Mouse (Mus musculus): Measurements from ENCODE around the gene Wipf3. TPM values are rescaled to one million over a fixed set of nuclear protein-coding genes. Genes with fewer than 3 reads are reported as not detected.
A peak's percentile ranks its signal among the peaks of the same experiment; 100 is the strongest.

Wipf3 gene
- polyA plus RNA-seq, 1 experiment: not detected

DNA sequence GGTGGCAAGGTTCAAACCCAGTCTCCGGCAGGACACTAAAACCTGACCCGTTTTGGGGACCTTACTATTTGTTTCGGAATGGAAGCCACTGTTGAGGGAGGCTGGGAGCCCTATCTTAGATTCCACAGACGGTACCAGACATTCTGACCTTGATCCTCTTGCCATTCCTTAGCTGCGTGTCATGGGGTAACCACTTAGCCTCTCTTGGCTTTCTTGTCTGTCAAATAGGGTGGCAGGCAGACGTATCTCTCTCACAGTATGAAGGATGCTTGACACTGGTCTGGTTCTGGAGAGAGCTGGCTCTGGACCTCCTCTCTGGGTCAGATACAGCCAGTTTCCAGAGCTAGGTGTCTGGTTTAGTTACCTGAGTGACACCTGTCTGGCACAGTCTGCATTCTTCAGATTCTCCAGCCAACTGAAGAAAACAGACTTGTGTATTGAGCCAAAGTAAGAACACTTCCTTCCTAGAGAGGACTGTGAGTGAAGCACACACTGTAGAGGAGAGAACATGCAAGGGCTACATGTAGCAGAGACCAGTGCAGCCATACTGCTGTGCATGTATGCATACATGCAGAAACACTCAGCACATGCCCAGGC, 56.7 kb downstream of the Wipf3 start:
- no peaks in the 10 kb centered on the region for H3K4me1 ChIP-seq (ENCODE audit: control insufficient read depth, insufficient read depth, low read length)
- no peak overlapping the region for H3K27ac ChIP-seq (ENCODE audit: insufficient read depth, low read length)
- TF ChIP-seq POLR2A (IDR thresholded peaks at IDR 0.05; ENCODE audit: low read depth, low read length) (no peak), CTCF (IDR thresholded peaks at IDR 0.05; ENCODE audit: borderline replicate concordance, insufficient read depth, low read length) (no peak)
- no peak overlapping the region for H3K4me3 ChIP-seq (ENCODE audit: insufficient read depth, low read length)

DNA sequence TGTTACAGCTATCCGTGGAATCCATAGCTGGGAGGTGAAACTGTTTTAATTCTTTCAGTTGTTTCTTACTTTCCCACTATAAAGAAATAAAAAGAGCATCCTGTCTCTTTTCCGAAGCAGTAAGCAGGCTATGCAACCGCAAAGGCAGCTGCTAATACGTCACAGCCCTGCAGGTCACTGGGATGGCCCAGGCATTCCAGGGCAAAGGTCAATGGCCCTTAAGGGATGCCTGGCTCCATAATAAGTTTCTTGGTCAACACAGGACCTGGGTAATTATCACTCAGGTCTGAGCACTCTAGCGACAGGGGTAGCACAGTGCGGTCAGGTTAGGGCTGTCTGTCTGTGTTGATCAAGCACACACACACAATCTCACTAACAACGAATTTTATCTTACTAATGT, 61.7 kb downstream of the Wipf3 start:
- no peak for TF ChIP-seq POLR2A (IDR thresholded peaks at IDR 0.05; ENCODE audit: low read depth, low read length)
- TF ChIP-seq CTCF (IDR thresholded peaks at IDR 0.05; ENCODE audit: borderline replicate concordance, insufficient read depth, low read length): no peak
- H3K4me1 ChIP-seq (ENCODE audit: control insufficient read depth, insufficient read depth, low read length): no peaks in the 10 kb centered on the region
- H3K27ac ChIP-seq (ENCODE audit: insufficient read depth, low read length): no peak overlapping the region
- no peak overlapping the region for H3K4me3 ChIP-seq (ENCODE audit: insufficient read depth, low read length)

DNA sequence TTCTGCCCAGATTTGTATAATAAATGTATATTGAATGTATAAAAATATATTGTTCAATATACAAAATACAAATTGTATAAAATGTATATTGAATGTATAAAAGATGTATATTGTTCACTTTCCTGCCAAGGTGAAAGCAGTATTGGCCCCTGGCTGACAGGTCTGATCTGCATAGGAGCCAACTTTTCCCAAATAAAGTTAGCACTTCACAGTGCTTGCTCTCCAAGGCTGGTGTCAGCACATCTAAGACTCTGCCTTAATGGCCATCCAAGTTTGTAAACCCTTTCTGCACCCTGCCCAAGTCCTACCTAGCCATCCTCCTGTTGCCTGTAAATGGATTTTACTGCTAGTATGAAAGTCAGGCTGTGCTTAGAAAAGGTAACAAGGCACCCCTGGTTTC, 64.7 kb downstream of the Wipf3 start:
- Histone ChIP-seq H3K27ac (ENCODE audit: insufficient read depth, low read length) (no peak overlapping the region), H3K4me1 (ENCODE audit: control insufficient read depth, insufficient read depth, low read length) (no peaks in the 10 kb centered on the region), H3K4me3 (ENCODE audit: insufficient read depth, low read length) (no peak overlapping the region)
- TF ChIP-seq CTCF (IDR thresholded peaks at IDR 0.05; ENCODE audit: borderline replicate concordance, insufficient read depth, low read length): no peak
- no peak for TF ChIP-seq POLR2A (IDR thresholded peaks at IDR 0.05; ENCODE audit: low read depth, low read length)

DNA sequence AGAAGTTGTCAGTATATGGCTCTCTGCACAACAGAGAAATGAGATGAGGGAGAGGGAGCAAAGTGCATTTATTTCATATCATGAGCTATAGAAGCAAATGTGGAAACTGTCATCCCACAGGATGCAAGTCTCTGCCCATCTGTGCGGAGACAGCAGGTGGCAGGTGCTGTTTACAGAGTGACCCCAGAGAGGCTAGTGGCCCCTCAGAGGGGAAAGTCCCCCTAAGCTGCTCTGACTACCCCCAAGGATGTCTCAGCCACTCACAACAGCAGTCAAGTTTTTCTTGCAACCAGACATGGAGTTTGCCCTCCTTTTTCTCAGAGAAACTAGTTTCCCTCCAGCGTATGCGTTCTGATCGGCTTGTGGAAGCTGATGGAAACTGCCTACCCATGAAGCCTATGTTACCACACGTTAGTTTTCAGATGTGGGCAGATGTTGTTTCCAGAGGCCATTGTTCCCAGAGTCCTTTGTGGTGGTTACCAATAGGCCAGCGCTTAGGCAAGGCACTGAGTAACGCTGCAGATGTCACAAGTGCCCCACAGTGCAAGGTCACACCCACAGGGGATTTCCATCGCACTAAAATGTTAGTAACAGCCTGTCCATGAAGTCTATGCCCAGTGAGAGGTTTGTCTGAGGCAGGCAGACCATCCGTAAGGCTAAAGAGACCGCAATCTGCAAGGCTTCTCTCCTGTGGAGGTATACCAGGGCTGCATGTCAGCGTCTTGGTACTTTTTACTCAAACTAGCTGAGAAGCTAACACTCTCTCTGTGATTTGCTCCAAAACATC, 65.4 kb downstream of the Wipf3 start:
- H3K4me3 ChIP-seq (ENCODE audit: insufficient read depth, low read length): no peak overlapping the region
- no peak for TF ChIP-seq CTCF (IDR thresholded peaks at IDR 0.05; ENCODE audit: borderline replicate concordance, insufficient read depth, low read length)
- TF ChIP-seq POLR2A (IDR thresholded peaks at IDR 0.05; ENCODE audit: low read depth, low read length): no peak

DNA sequence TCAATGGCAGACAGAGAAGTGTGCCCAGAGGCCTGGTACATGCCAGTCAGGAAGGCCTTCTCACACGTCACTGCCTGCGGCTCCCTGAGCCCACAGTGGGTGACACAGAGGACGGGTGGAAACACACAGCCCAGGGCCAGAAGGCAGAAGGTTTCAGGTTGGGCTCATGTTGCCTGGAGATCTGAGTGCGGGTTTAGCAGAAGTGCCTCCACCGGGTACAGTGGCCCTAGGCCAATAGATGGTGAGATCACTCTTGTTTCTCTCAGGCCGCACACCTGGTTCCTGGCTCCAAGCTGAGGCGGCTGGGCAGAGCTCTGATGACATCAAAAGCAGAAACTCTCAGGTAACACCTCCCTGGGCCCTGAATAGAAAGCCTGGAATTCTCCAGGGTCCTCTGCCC, 66.8 kb downstream of the Wipf3 start:
- TF ChIP-seq POLR2A (IDR thresholded peaks at IDR 0.05; ENCODE audit: low read depth, low read length) (no peak), CTCF (IDR thresholded peaks at IDR 0.05; ENCODE audit: borderline replicate concordance, insufficient read depth, low read length) (no peak)
- no peak overlapping the region for H3K27ac ChIP-seq (ENCODE audit: insufficient read depth, low read length)
- no peak overlapping the region for H3K4me3 ChIP-seq (ENCODE audit: insufficient read depth, low read length)
- H3K4me1 ChIP-seq (ENCODE audit: control insufficient read depth, insufficient read depth, low read length): no peaks in the 10 kb centered on the region

More for the DNA sequence above, 65.4 kb downstream of the Wipf3 start:
- Histone ChIP-seq H3K4me1 (ENCODE audit: control insufficient read depth, insufficient read depth, low read length) (no peaks in the 10 kb centered on the region), H3K27ac (ENCODE audit: insufficient read depth, low read length) (no peak overlapping the region)

DNA sequence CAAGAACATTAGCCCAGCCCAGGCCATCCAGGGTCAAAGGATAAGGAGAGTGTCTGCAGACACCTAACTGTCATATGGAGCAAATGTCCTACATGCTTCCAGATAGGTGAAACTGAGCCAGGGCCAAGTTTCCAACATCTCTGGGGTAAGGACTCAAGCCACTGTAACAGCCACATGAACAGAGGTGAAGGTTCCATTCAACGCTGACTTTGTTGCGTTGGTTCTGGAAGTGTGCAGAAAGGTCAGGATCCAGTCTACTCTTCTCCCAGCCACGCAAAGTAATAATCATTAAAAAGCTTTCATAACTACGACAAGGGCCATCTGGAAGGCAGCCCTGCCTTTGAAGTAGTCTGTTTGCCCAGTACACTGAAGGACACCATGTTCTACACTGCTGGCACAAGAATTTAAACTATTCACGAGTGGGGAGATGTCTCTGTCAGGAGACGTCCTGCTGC, 73.3 kb downstream of the Wipf3 start:
- Histone ChIP-seq H3K4me3 (ENCODE audit: insufficient read depth, low read length) (no peak overlapping the region), H3K27ac (ENCODE audit: insufficient read depth, low read length) (no peak overlapping the region), H3K4me1 (ENCODE audit: control insufficient read depth, insufficient read depth, low read length) (no peaks in the 10 kb centered on the region)
- TF ChIP-seq POLR2A (IDR thresholded peaks at IDR 0.05; ENCODE audit: low read depth, low read length) (no peak), CTCF (IDR thresholded peaks at IDR 0.05; ENCODE audit: borderline replicate concordance, insufficient read depth, low read length) (no peak)

DNA sequence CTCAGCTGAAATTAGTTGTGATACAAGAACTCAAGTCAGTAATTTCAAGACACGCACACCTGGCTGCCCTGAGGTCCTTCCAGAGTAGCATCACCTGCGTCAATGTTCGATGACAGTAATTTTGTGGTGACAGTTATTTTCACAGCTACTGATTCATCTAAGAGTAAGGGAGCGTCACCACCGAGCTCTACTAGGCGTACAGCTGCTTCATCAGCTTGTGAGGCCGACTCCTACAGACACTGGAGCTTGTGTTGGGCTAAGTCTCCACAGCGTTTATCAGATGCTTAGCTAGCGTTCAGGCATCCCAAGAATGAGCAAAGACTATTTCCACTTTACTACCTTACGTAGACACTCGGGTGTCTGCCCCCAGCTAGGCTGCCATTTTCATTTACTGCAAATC, 76.9 kb downstream of the Wipf3 start:
- no peaks in the 10 kb centered on the region for H3K4me1 ChIP-seq (ENCODE audit: control insufficient read depth, insufficient read depth, low read length)
- no peak for TF ChIP-seq CTCF (IDR thresholded peaks at IDR 0.05; ENCODE audit: borderline replicate concordance, insufficient read depth, low read length)
- TF ChIP-seq POLR2A (IDR thresholded peaks at IDR 0.05; ENCODE audit: low read depth, low read length): no peak
- H3K4me3 ChIP-seq (ENCODE audit: insufficient read depth, low read length): no peak overlapping the region
- no peak overlapping the region for H3K27ac ChIP-seq (ENCODE audit: insufficient read depth, low read length)

DNA sequence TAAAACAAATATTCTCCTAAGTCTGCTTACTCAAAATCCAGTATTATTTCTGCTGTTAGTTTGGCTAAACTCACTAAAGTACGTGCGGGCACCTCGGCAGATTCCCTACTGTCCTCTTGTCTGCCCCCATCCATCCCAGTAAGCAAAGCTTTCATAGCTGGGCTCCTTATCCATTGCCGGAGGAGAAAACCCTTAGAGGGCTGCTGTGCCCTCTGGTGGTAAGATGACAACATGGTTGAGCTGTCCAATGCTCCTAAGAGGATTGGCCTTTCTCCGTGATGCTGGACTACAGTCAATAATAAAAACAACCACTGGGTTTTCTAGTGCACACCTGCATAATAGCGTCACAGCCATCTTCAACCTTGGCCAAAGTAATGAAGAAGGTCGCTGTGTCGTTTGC, 77.6 kb downstream of the Wipf3 start:
- TF ChIP-seq POLR2A (IDR thresholded peaks at IDR 0.05; ENCODE audit: low read depth, low read length) (no peak), CTCF (IDR thresholded peaks at IDR 0.05; ENCODE audit: borderline replicate concordance, insufficient read depth, low read length) (peak; percentile 21; the same call in 1 of the 2 replicates)
- Histone ChIP-seq H3K4me3 (ENCODE audit: insufficient read depth, low read length) (no peak overlapping the region), H3K4me1 (ENCODE audit: control insufficient read depth, insufficient read depth, low read length) (no peaks in the 10 kb centered on the region), H3K27ac (ENCODE audit: insufficient read depth, low read length) (no peak overlapping the region)

DNA sequence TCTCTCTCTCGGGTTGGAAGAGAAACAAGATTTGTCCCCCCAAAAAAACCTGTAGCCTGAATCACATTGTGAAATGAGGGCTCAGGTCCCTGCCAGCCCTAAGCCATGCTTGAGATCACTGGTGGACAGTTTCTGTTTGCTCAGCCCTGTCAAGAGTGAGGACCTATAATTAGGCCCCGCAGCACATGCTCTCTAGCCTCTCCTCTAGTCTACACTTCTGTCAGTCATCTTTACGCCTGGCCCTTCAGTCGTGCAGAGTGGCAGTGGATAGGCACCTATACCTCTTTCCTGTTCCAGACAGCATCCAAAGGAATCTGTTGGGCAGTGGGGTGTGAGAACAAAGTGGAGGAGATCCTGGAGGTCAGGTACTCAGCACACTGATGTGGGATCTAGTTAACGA, 78.4 kb downstream of the Wipf3 start:
- H3K27ac ChIP-seq (ENCODE audit: insufficient read depth, low read length): no peak overlapping the region
- TF ChIP-seq CTCF (IDR thresholded peaks at IDR 0.05; ENCODE audit: borderline replicate concordance, insufficient read depth, low read length) (no peak), POLR2A (IDR thresholded peaks at IDR 0.05; ENCODE audit: low read depth, low read length) (no peak)

DNA sequence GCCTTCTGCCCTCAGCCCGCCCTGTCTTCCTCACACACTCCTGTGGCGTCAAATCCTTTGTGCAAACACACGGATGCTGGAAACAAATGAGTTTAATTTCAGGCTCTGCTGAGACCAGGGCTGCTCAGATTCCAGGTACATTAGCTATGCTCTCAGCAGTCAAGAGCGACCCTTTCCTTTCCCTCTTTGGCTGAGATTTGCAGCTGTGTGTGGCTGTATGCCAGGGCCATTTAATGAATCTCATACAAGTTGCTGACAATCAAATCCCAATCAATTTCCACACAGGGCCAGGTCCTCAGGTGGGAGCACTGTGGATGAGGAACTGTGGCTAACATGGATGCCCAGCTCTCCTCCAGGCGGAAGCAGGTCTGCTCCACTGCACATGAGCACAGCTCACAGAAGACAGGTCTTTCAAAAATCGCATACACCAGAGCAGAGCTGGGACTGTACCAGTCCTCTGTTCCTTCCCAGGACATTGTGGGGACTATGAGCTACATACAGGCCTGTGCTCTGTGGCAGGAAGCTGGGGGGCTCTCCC, 78.9 kb downstream of the Wipf3 start:
- no peak overlapping the region for H3K27ac ChIP-seq (ENCODE audit: insufficient read depth, low read length)
- no peak for TF ChIP-seq POLR2A (IDR thresholded peaks at IDR 0.05; ENCODE audit: low read depth, low read length)
- no peak for TF ChIP-seq CTCF (IDR thresholded peaks at IDR 0.05; ENCODE audit: borderline replicate concordance, insufficient read depth, low read length)
- H3K4me3 ChIP-seq (ENCODE audit: insufficient read depth, low read length): no peak overlapping the region
- H3K4me1 ChIP-seq (ENCODE audit: control insufficient read depth, insufficient read depth, low read length): no peaks in the 10 kb centered on the region

More for the DNA sequence above, 78.4 kb downstream of the Wipf3 start:
- Histone ChIP-seq H3K4me3 (ENCODE audit: insufficient read depth, low read length) (no peak overlapping the region), H3K4me1 (ENCODE audit: control insufficient read depth, insufficient read depth, low read length) (no peaks in the 10 kb centered on the region)

Data from embryonic fibroblast, embryonic 13.5 days (primary cell).